Mouse (Mus musculus) right cerebral cortex, postnatal 14 days (tissue): Measurements from ENCODE around the gene Olfr1324.
"Not testable (repeated sequence)": the region's sequence is repeated elsewhere in the genome, so short reads cannot be mapped to it uniquely, and the experiment has no call there.

Source experiments
- DNase-seq: peaks from one replicate; pipeline ENCODE4 v3.0.0; 2022

The Olfr1324 gene

DNA sequence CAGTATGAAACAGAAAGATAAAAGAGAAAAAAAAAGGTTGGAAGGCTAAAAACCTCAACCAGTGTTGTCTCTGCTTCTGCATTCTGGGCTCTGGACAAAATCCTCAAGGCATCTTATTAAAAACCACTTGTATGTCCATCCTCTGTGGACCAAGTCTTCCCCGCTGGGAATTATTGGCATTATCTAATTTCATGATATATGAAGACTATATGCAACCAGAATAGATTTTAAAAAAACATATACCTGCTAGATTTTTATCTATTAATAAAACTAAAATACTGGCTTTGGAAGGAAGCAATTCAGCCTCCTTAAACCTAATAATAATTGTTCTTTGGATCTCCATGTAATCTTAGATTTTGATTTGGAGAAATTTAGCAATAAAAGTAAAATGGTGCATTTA lies at the start of gene Olfr1324:
Gene Olfr1324 (minus strand): TSS at position 101 of the 400 bp plus-strand sequence.
- no peak for DNase-seq

DNA sequence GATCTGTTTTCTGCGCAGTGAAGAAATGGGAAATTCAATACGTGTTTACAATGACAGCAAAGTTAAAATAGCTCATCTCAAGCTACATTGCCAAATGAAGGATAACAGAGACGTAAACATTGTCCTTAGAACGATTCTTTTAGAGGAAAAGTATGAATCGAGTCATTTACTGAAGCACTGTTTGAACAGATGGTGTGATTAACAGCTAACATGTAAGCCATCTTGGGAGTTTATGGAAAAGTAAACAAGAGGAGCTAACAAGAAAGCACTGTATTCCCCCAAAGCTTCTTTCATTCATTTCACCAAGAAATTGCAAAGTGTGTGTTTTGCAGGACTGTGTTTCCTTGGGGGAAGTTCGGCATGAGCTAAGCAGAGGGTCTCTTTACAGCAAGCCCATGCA lies 42.0 kb upstream of the Olfr1324 start:
- DNase-seq = not testable (repeated sequence)

GRCm38 (mm10) chrX:50456136-50456535 lies 27.8 kb upstream of the Olfr1324 start:
- DNase-seq = no peak

- DNase-seq = no peak
Measured at GRCm38 (mm10) chrX:50443352-50443751, 15.1 kb upstream of the Olfr1324 start.

DNA sequence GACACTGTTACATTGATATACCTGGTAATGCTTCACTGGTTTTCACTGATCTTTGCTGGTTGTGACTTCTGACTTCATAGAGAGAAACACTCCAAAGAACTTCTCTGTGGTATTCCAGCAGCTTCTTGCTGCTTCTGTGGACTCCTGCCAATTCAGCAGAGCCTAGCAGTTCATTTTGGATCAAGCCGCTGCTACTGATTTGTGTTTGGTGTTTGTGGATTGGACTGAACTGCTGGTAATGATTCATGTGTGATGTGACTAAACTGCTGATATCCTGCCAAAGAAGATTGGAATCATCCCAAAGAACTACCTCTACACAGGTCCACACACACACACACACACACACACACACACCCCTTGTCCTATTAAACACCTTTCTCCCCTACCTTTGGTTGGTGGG lies 14.4 kb upstream of the Olfr1324 start:
- DNase-seq = no peak

DNA sequence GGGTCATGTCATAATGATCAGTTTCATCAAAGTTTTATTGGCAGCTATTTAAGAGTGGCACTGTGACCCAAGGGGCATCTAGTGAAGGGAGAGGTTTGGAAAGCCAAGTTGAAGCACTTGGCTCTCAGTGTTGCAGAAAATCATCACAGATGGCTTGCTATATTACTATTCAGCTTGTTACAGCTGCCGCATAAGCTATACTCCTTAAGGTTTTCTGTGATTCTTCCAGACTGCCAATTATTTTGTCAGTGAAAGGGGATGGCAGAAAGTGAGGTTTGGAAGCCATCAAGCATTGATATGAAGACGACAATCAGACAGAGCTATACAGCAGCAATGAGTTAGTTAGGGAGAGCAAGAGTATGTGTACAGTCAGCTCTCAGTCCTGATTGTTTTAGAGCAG lies 4.2 kb upstream of the Olfr1324 start:
- DNase-seq = no peak

DNA sequence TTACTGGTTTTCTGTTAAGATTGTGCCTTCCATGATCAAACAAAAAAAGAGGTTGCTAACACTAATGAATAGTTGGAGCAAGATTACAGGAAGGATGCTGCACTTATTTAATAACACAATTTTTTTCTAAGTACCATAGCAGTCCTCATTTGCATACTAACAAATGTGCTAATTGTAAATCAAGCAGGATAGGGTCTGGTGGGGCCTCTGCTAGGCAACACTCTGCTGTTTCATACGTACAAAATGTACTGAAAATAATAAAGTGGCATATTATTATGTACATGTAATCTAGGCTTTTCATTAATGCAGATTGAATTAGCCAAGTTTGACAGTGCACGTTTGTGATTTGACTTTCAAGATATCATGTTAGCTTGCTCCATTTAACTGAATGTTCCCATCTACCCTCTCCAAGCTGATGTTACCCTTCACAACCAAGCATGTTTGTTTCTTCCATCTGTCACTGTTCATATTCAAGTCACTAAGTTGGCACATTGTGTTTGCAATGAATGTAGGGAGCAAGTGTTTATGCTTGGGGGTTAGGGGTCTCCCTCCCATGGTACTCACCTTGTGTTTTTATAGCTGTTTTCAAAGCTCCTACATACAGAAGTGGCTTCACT lies 478 bp downstream of the Olfr1324 start:
- no peak for DNase-seq

GRCm38 (mm10) chrX:50425899-50426436 lies 2.3 kb downstream of the Olfr1324 start:
- DNase-seq = no peak

- not testable (repeated sequence) for DNase-seq
Measured at GRCm38 (mm10) chrX:50410361-50410760, 17.9 kb downstream of the Olfr1324 start.

DNA sequence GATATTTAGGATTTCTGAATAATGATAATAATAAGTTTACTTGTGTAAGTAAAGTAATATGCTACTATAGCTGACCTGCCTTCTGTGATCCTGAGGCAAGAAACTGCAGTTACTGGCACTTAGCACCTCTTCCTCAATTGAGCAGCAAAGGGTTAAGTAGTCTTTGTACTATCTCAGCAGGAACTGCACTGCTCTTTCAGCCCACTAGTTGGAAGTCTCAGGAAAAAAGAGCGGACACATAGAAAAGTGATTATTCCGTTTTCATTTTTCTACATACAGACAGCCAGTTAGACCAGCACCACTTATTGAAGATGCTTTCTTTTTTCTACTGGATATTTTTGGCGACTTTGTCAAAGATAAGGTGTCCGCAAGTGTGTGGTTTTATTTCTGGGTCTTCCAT lies 37.7 kb downstream of the Olfr1324 start:
- DNase-seq = not testable (repeated sequence)

DNA sequence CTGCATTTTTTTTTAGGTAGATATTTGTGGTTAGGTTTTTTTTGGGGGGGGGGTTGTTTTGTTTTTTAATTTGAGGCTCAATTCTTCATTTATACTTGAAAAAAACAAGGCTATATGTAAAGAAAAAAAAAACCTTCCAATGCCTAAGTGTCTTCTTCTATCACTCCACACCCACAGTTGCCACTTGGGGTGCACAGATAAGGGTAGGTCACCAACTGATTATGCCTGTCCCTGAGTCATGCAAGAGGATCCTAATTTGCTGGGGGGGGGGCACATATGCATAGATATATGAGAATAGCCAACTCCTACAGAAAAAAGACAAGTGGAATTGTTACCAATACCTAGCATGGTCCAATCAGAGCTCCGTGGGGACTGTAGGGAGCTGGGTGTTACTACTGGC lies 53.3 kb downstream of the Olfr1324 start:
- DNase-seq = no peak
